Mouse (Mus musculus): ENCODE measurements around the gene Tmem207. TPM values are rescaled to one million over a fixed set of nuclear protein-coding genes. Genes with fewer than 3 reads are reported as not detected.

Gene Tmem207
- polyA plus RNA-seq, 1 experiment from 2014 or later = 0.47 TPM

GRCm38 (mm10) chr16:26546879-26547206 lies 20.3 kb upstream of the Tmem207 start:
- Histone ChIP-seq H3K4me1 (ENCODE audit: control insufficient read depth, insufficient read depth, low read length) (0 out of 2 replicates have a peak, but pooled peaks cover 9% of the 10 kb centered on the region), H3K27ac (ENCODE audit: low read depth, low read length) (no peak overlapping the region), H3K9me3 (ENCODE audit: control insufficient read depth, low read length) (no peaks in the 10 kb centered on the region), H3K4me3 (ENCODE audit: low read depth, low read length) (no peak overlapping the region), H3K36me3 (ENCODE audit: control insufficient read depth, insufficient read depth, low read length) (no peaks in the 10 kb centered on the region), H3K9ac (replicated peaks; ENCODE audit: low read depth, low read length) (no peak overlapping the region), H3K27me3 (ENCODE audit: control insufficient read depth, insufficient read depth, low read length) (no peaks in the 10 kb centered on the region), H3K4me2 (ENCODE audit: low read depth, low read length) (no peak overlapping the region; the same call in 1 of the 2 replicates)
- ATAC-seq (ENCODE audit: low read depth) = peak; percentile 74
- WGBS = 48% methylated on average over 1 of the region's 1 CpGs

GRCm38 (mm10) chr16:26546170-26546878 lies 19.8 kb upstream of the Tmem207 start:
- H3K4me2 ChIP-seq (ENCODE audit: low read depth, low read length) = peak overlapping the region; percentile 16; the same call in 1 of the 2 replicates
- no peak overlapping the region for H3K9ac ChIP-seq (replicated peaks; ENCODE audit: low read depth, low read length)
- H3K27me3 ChIP-seq (ENCODE audit: control insufficient read depth, insufficient read depth, low read length) = no peaks in the 10 kb centered on the region
- no peak overlapping the region for H3K27ac ChIP-seq (ENCODE audit: low read depth, low read length)
- ATAC-seq (ENCODE audit: low read depth) = peak; percentile 73
- H3K9me3 ChIP-seq (ENCODE audit: control insufficient read depth, low read length) = no peaks in the 10 kb centered on the region
- H3K4me1 ChIP-seq (ENCODE audit: control insufficient read depth, insufficient read depth, low read length) = 0 out of 2 replicates have a peak, but pooled peaks cover 9% of the 10 kb centered on the region
- WGBS = 8% methylated on average over 7 of the region's 7 CpGs
- H3K4me3 ChIP-seq (ENCODE audit: low read depth, low read length) = no peak overlapping the region
- H3K36me3 ChIP-seq (ENCODE audit: control insufficient read depth, insufficient read depth, low read length) = no peaks in the 10 kb centered on the region

- Histone ChIP-seq H3K4me3 (ENCODE audit: low read depth, low read length) (no peak overlapping the region), H3K27me3 (ENCODE audit: control insufficient read depth, insufficient read depth, low read length) (no peaks in the 10 kb centered on the region), H3K36me3 (ENCODE audit: control insufficient read depth, insufficient read depth, low read length) (no peaks in the 10 kb centered on the region), H3K9me3 (ENCODE audit: control insufficient read depth, low read length) (no peaks in the 10 kb centered on the region), H3K27ac (ENCODE audit: low read depth, low read length) (no peak overlapping the region), H3K4me1 (ENCODE audit: control insufficient read depth, insufficient read depth, low read length) (0 out of 2 replicates have a peak, but pooled peaks cover 2% of the 10 kb centered on the region), H3K4me2 (ENCODE audit: low read depth, low read length) (no peak overlapping the region), H3K9ac (replicated peaks; ENCODE audit: low read depth, low read length) (no peak overlapping the region)
- no peak for ATAC-seq (ENCODE audit: low read depth)
- WGBS = 78% methylated on average over 1 of the region's 1 CpGs
Measured at GRCm38 (mm10) chr16:26532287-26532686, 5.7 kb upstream of the Tmem207 start.

GRCm38 (mm10) chr16:26530451-26530850 lies 3.9 kb upstream of the Tmem207 start:
- ATAC-seq (ENCODE audit: low read depth) = no peak
- Histone ChIP-seq H3K9ac (replicated peaks; ENCODE audit: low read depth, low read length) (no peak overlapping the region), H3K27ac (ENCODE audit: low read depth, low read length) (no peak overlapping the region), H3K4me1 (ENCODE audit: control insufficient read depth, insufficient read depth, low read length) (0 out of 2 replicates have a peak, but pooled peaks cover 8% of the 10 kb centered on the region), H3K4me3 (ENCODE audit: low read depth, low read length) (no peak overlapping the region), H3K4me2 (ENCODE audit: low read depth, low read length) (no peak overlapping the region), H3K9me3 (ENCODE audit: control insufficient read depth, low read length) (no peaks in the 10 kb centered on the region), H3K36me3 (ENCODE audit: control insufficient read depth, insufficient read depth, low read length) (no peaks in the 10 kb centered on the region), H3K27me3 (ENCODE audit: control insufficient read depth, insufficient read depth, low read length) (no peaks in the 10 kb centered on the region)
- 86% methylated on average over 1 of the region's 1 CpGs for WGBS

GRCm38 (mm10) chr16:26527931-26528666 lies 1.5 kb upstream of the Tmem207 start:
- Histone ChIP-seq H3K9me3 (ENCODE audit: control insufficient read depth, low read length) (no peaks in the 10 kb centered on the region), H3K27me3 (ENCODE audit: control insufficient read depth, insufficient read depth, low read length) (no peaks in the 10 kb centered on the region), H3K4me2 (ENCODE audit: low read depth, low read length) (no peak overlapping the region), H3K9ac (replicated peaks; ENCODE audit: low read depth, low read length) (no peak overlapping the region), H3K27ac (ENCODE audit: low read depth, low read length) (peak overlapping the region; percentile 39; the same call in 1 of the 2 replicates), H3K4me1 (ENCODE audit: control insufficient read depth, insufficient read depth, low read length) (0 out of 2 replicates have a peak, but pooled peaks cover 8% of the 10 kb centered on the region), H3K4me3 (ENCODE audit: low read depth, low read length) (no peak overlapping the region), H3K36me3 (ENCODE audit: control insufficient read depth, insufficient read depth, low read length) (no peaks in the 10 kb centered on the region)
- peak; percentile 92 for ATAC-seq (ENCODE audit: low read depth)
- WGBS = 37% methylated on average over 10 of the region's 10 CpGs

- Histone ChIP-seq H3K27ac (ENCODE audit: low read depth, low read length) (no peak overlapping the region), H3K4me3 (ENCODE audit: low read depth, low read length) (no peak overlapping the region), H3K9ac (replicated peaks; ENCODE audit: low read depth, low read length) (no peak overlapping the region), H3K36me3 (ENCODE audit: control insufficient read depth, insufficient read depth, low read length) (no peaks in the 10 kb centered on the region), H3K4me2 (ENCODE audit: low read depth, low read length) (no peak overlapping the region), H3K4me1 (ENCODE audit: control insufficient read depth, insufficient read depth, low read length) (0 out of 2 replicates have a peak, but pooled peaks cover 8% of the 10 kb centered on the region), H3K9me3 (ENCODE audit: control insufficient read depth, low read length) (no peaks in the 10 kb centered on the region), H3K27me3 (ENCODE audit: control insufficient read depth, insufficient read depth, low read length) (no peaks in the 10 kb centered on the region)
- no peak for ATAC-seq (ENCODE audit: low read depth)
- 50% methylated on average over 5 of the region's 5 CpGs for WGBS
Measured at GRCm38 (mm10) chr16:26525832-26526231, 737 bp downstream of the Tmem207 start.

GRCm38 (mm10) chr16:26519596-26519995 lies 7.0 kb downstream of the Tmem207 start:
- Histone ChIP-seq H3K9ac (replicated peaks; ENCODE audit: low read depth, low read length) (no peak overlapping the region), H3K27me3 (ENCODE audit: control insufficient read depth, insufficient read depth, low read length) (no peaks in the 10 kb centered on the region), H3K27ac (ENCODE audit: low read depth, low read length) (no peak overlapping the region), H3K4me1 (ENCODE audit: control insufficient read depth, insufficient read depth, low read length) (no peaks in the 10 kb centered on the region), H3K4me3 (ENCODE audit: low read depth, low read length) (no peak overlapping the region), H3K9me3 (ENCODE audit: control insufficient read depth, low read length) (no peaks in the 10 kb centered on the region), H3K36me3 (ENCODE audit: control insufficient read depth, insufficient read depth, low read length) (no peaks in the 10 kb centered on the region), H3K4me2 (ENCODE audit: low read depth, low read length) (no peak overlapping the region)
- WGBS = 59% methylated on average over 2 of the region's 2 CpGs
- no peak for ATAC-seq (ENCODE audit: low read depth)

- no peaks in the 10 kb centered on the region for H3K4me1 ChIP-seq (ENCODE audit: control insufficient read depth, insufficient read depth, low read length)
- 73% methylated on average over 4 of the region's 4 CpGs for WGBS
- H3K27ac ChIP-seq (ENCODE audit: low read depth, low read length) = no peak overlapping the region
- H3K36me3 ChIP-seq (ENCODE audit: control insufficient read depth, insufficient read depth, low read length) = no peaks in the 10 kb centered on the region
- ATAC-seq (ENCODE audit: low read depth) = no peak
- no peak overlapping the region for H3K4me3 ChIP-seq (ENCODE audit: low read depth, low read length)
- H3K9ac ChIP-seq (replicated peaks; ENCODE audit: low read depth, low read length) = no peak overlapping the region
- no peaks in the 10 kb centered on the region for H3K27me3 ChIP-seq (ENCODE audit: control insufficient read depth, insufficient read depth, low read length)
- no peaks in the 10 kb centered on the region for H3K9me3 ChIP-seq (ENCODE audit: control insufficient read depth, low read length)
- H3K4me2 ChIP-seq (ENCODE audit: low read depth, low read length) = no peak overlapping the region
Measured at GRCm38 (mm10) chr16:26504961-26505360, 21.6 kb downstream of the Tmem207 start.

- 85% methylated on average over 3 of the region's 3 CpGs for WGBS
- Histone ChIP-seq H3K4me1 (ENCODE audit: control insufficient read depth, insufficient read depth, low read length) (no peaks in the 10 kb centered on the region), H3K9me3 (ENCODE audit: control insufficient read depth, low read length) (no peaks in the 10 kb centered on the region), H3K4me2 (ENCODE audit: low read depth, low read length) (no peak overlapping the region), H3K36me3 (ENCODE audit: control insufficient read depth, insufficient read depth, low read length) (no peaks in the 10 kb centered on the region), H3K27me3 (ENCODE audit: control insufficient read depth, insufficient read depth, low read length) (no peaks in the 10 kb centered on the region), H3K27ac (ENCODE audit: low read depth, low read length) (no peak overlapping the region), H3K4me3 (ENCODE audit: low read depth, low read length) (no peak overlapping the region), H3K9ac (replicated peaks; ENCODE audit: low read depth, low read length) (no peak overlapping the region)
- no peak for ATAC-seq (ENCODE audit: low read depth)
Measured at GRCm38 (mm10) chr16:26500738-26501137, 25.8 kb downstream of the Tmem207 start.
